Mouse (Mus musculus): Measurements from ENCODE around the gene Gm45753. TPM values are rescaled to one million over a fixed set of nuclear protein-coding genes. Genes with fewer than 3 reads are reported as not detected.

The Gm45753 gene
- polyA plus RNA-seq, 1 experiment from 2014 or later = 0.05 TPM

DNA sequence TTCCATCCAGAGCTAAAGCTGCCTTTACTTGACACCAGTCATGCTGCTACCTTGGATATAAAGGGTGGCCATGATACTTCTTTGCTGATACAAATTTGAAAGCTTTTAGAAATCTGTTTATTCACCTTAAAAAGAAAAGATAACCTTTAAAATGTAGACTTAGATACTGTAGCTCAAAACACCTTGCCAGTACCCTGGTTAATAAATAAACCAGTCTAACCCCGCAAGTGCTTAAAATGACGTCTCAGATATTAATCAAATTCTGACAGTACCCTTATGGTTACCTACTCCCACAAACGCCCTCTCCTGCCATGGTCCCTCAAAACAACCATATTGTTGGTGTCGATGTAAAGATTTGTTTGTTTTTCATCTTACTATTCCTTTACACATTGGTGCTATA lies 15.9 kb upstream of the Gm45753 start:
- no peak overlapping the region for H3K27ac ChIP-seq (replicated peaks)
- WGBS = 67% methylated on average over 4 of the region's 4 CpGs
- H3K4me2 ChIP-seq = no peak overlapping the region
- H3K9ac ChIP-seq = no peak overlapping the region
- no peak for ATAC-seq (ENCODE audit: extremely low read depth, insufficient number of reproducible peaks, low FRiP score, low TSS enrichment)
- no peak overlapping the region for H3K4me3 ChIP-seq
- no peaks in the 10 kb centered on the region for H3K9me3 ChIP-seq
- no peaks in the 10 kb centered on the region for H3K27me3 ChIP-seq (replicated peaks)
- H3K36me3 ChIP-seq = no peaks in the 10 kb centered on the region
- H3K4me1 ChIP-seq = peaks cover 9% of the 10 kb centered on the region

DNA sequence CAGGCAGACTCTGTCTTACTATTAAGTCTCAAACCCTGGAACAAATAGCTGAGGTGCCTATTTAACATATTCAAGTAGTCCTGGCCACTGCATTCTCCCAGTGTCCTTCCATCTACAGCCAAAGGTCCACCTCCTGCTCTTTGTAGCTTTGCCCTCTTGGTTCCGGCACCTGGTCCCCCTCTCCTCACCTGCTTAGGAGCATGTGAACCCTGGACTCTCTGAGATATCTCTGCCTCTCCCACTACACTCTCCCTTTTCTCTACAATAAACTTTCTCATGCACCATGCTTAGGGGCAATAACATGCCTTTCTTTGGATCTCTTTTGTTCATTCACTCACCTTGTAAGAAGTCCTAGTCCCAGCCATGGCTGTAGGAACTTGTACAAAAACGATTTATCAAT lies 13.1 kb upstream of the Gm45753 start:
- no peak overlapping the region for H3K9ac ChIP-seq
- WGBS = 75% methylated on average over 2 of the region's 2 CpGs
- no peak for ATAC-seq (ENCODE audit: extremely low read depth, insufficient number of reproducible peaks, low FRiP score, low TSS enrichment)
- no peaks in the 10 kb centered on the region for H3K27me3 ChIP-seq (replicated peaks)
- H3K4me3 ChIP-seq = no peak overlapping the region
- no peaks in the 10 kb centered on the region for H3K36me3 ChIP-seq
- H3K4me1 ChIP-seq = peaks cover 9% of the 10 kb centered on the region
- H3K4me2 ChIP-seq = no peak overlapping the region
- H3K9me3 ChIP-seq = no peaks in the 10 kb centered on the region
- no peak overlapping the region for H3K27ac ChIP-seq (replicated peaks)

DNA sequence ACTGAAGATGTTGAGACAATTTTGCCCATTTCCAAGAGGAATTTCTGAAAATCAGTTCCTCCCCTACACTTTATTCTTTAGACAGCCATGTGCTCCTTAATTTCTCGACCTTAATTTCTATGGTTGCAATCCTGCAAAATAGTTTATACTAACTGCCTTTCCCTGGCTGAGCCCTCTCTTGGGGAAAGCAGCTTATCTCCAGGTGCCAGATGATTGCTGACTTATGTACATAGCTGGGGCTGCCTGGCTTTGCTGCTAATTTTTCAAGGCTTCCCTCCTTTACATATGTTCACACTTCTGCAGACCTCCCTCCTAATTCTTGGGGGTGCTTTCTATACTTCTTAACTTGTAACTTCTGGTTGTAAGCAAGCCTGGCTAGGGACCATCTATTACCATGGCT lies 12.7 kb upstream of the Gm45753 start:
- 20% methylated on average over 1 of the region's 1 CpGs for WGBS
- ATAC-seq (ENCODE audit: extremely low read depth, insufficient number of reproducible peaks, low FRiP score, low TSS enrichment) = no peak
- no peaks in the 10 kb centered on the region for H3K27me3 ChIP-seq (replicated peaks)

DNA sequence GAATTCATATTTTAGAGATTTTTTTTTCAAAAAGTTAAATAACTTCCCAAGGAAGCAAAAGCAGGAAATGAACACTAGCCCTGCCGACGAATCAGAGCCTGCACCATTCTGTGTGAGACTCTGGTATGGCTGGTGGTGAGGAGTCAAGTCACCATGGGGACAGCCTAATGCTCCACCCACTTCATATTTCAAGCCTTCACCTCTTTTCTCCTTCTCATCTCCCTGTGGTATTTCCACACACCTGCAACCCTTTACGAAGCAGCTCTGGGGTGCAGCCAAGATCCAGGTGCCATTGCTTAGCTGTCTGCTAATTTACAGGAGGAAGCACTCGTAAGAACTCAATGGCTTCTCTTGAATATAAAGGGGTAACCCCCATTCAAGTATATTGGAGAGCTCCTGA lies 2.7 kb upstream of the Gm45753 start:
- H3K4me2 ChIP-seq = no peak overlapping the region
- no peak overlapping the region for H3K4me3 ChIP-seq
- H3K4me1 ChIP-seq = no peaks in the 10 kb centered on the region
- H3K36me3 ChIP-seq = no peaks in the 10 kb centered on the region
- ATAC-seq (ENCODE audit: extremely low read depth, insufficient number of reproducible peaks, low FRiP score, low TSS enrichment) = no peak
- no peaks in the 10 kb centered on the region for H3K9me3 ChIP-seq
- H3K27me3 ChIP-seq (replicated peaks) = no peaks in the 10 kb centered on the region
- WGBS = 78% methylated on average over 4 of the region's 4 CpGs
- no peak overlapping the region for H3K27ac ChIP-seq (replicated peaks)
- no peak overlapping the region for H3K9ac ChIP-seq

More for the DNA sequence above, 12.7 kb upstream of the Gm45753 start:
- Histone ChIP-seq H3K9ac (no peak overlapping the region), H3K4me2 (no peak overlapping the region), H3K4me1 (peaks cover 9% of the 10 kb centered on the region), H3K36me3 (no peaks in the 10 kb centered on the region), H3K4me3 (no peak overlapping the region), H3K27ac (replicated peaks) (no peak overlapping the region), H3K9me3 (no peaks in the 10 kb centered on the region)

DNA sequence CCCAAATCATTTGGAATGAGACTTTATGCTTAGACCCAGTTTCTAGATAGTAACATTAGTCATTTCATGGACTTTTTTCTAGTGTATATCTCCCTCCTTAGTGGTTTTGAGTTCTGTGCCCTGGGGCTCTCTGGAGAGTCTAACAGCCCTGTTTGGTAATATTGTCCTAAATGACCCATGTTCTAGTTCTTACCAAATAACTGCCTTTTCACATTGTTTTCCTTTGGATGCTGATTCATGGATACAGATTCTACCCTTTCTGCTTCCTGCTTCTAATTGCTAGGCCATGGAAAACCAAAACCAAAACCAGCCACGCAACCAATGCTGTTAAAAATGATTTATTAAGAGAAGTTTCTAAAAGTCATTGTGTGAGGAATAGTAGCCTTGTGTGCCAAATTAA lies 2.8 kb downstream of the Gm45753 start:
- Histone ChIP-seq H3K9ac (no peak overlapping the region), H3K27ac (replicated peaks) (no peak overlapping the region), H3K36me3 (no peaks in the 10 kb centered on the region), H3K4me3 (no peak overlapping the region), H3K27me3 (replicated peaks) (no peaks in the 10 kb centered on the region), H3K4me1 (no peaks in the 10 kb centered on the region), H3K9me3 (no peaks in the 10 kb centered on the region), H3K4me2 (no peak overlapping the region)
- WGBS = 80% methylated on average over 1 of the region's 1 CpGs
- ATAC-seq (ENCODE audit: extremely low read depth, insufficient number of reproducible peaks, low FRiP score, low TSS enrichment) = no peak

DNA sequence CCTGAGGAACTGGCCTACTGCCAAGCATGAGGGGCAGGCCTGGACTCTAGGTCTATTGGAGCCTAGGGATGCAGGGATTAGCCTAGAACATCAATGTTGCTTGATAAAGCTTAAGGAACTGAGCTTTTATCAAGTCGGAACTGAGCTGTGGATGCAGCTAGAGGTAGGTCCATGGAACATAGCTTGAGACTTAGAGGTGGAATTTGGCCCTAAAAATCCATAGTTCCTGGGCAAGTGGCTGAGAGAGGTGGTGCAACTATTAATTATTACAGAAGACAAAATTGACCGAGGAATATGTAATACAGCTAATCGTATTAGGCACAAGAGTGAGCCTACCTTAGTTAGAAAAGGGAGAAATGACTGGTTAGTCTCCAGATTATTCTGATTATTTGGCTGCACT lies 3.9 kb downstream of the Gm45753 start:
- no peak overlapping the region for H3K4me2 ChIP-seq
- no peak overlapping the region for H3K27ac ChIP-seq (replicated peaks)
- H3K27me3 ChIP-seq (replicated peaks) = no peaks in the 10 kb centered on the region
- H3K9ac ChIP-seq = no peak overlapping the region
- H3K36me3 ChIP-seq = no peaks in the 10 kb centered on the region
- no peaks in the 10 kb centered on the region for H3K4me1 ChIP-seq
- 73% methylated on average over 3 of the region's 3 CpGs for WGBS
- H3K9me3 ChIP-seq = no peaks in the 10 kb centered on the region
- no peak for ATAC-seq (ENCODE audit: extremely low read depth, insufficient number of reproducible peaks, low FRiP score, low TSS enrichment)
- no peak overlapping the region for H3K4me3 ChIP-seq

DNA sequence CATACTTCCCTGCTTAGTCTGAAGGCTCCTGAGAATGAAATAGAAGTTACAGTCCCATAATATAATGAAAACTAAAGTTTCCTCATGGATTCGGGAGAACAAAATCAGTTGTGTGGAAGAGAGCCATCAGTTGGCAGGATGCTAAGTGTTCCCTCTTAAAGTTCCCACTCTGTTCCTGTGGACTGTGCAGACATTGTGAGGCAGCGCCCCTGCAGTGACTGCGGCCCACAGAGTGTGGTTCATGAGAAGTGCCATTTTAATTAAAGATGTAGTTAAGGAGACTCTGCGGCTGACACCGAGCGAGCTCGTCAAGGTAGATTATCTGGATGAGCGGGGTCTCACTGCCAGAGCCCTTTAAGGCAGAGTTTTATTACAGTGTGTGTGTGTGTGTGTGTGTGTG lies 5.9 kb downstream of the Gm45753 start:
- no peaks in the 10 kb centered on the region for H3K36me3 ChIP-seq
- ATAC-seq (ENCODE audit: extremely low read depth, insufficient number of reproducible peaks, low FRiP score, low TSS enrichment) = no peak

DNA sequence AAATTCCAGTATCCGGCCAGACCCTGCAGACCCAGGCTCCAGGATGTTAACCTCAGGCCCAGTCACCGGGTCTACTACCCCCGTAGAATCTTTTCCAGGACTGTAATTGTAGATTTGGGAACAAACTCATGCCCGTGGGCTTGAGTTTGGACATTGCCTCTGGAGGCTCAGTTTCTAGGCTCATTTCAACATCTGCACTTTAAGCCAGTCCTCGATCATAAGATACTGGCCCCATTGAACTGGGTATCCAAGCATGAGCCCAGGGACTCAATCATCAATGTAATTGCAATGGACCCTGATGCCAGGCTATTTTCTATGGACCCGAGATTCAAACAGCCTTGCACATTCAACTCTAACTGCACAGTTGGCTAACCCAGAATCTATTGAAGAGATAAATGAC lies 13.0 kb downstream of the Gm45753 start:
- H3K27me3 ChIP-seq (replicated peaks) = no peaks in the 10 kb centered on the region
- no peak overlapping the region for H3K9ac ChIP-seq
- H3K4me2 ChIP-seq = no peak overlapping the region
- no peaks in the 10 kb centered on the region for H3K4me1 ChIP-seq
- H3K9me3 ChIP-seq = no peaks in the 10 kb centered on the region
- no peaks in the 10 kb centered on the region for H3K36me3 ChIP-seq
- 76% methylated on average over 6 of the region's 6 CpGs for WGBS
- no peak overlapping the region for H3K27ac ChIP-seq (replicated peaks)
- no peak overlapping the region for H3K4me3 ChIP-seq
- no peak for ATAC-seq (ENCODE audit: extremely low read depth, insufficient number of reproducible peaks, low FRiP score, low TSS enrichment)

More for the DNA sequence above, 5.9 kb downstream of the Gm45753 start:
- Histone ChIP-seq H3K9ac (no peak overlapping the region), H3K4me3 (no peak overlapping the region), H3K9me3 (no peaks in the 10 kb centered on the region), H3K27me3 (replicated peaks) (no peaks in the 10 kb centered on the region), H3K27ac (replicated peaks) (no peak overlapping the region), H3K4me2 (no peak overlapping the region), H3K4me1 (no peaks in the 10 kb centered on the region)
- WGBS = 77% methylated on average over 8 of the region's 8 CpGs

DNA sequence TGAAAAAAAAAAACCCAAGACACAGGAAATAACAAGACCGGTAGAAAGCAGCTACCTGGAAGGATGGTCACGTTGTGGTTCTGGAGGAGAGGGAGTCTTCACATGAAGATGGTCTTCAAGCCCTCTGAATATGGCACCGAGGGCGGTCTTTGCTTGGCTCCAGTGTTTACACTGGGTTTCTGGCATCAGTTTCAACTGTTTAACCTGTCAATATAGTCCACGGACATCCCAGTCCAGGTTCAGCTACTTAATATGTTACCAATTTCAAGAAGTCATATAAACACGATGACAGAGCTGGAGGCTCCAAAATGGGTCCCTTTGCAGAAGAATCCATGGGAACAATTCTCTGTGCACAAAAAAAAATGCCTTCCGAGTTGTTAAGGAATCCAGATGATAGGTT lies 13.6 kb downstream of the Gm45753 start, which contains the start of gene Klkb1:
Gene Klkb1, minus strand, starts transcription at position 173 of the 400 bp plus-strand sequence.
- no peak within 1 kb of the TSS for H3K27ac ChIP-seq (replicated peaks)
- no peak within 1 kb of the TSS for H3K9ac ChIP-seq
- H3K4me1 ChIP-seq = no peaks in the 10 kb centered on the region
- H3K27me3 ChIP-seq (replicated peaks) = no peaks in the 10 kb centered on the region
- no peaks in the 10 kb centered on the region for H3K36me3 ChIP-seq
- ATAC-seq (ENCODE audit: extremely low read depth, insufficient number of reproducible peaks, low FRiP score, low TSS enrichment) = no peak
- H3K4me2 ChIP-seq = no peak within 1 kb of the TSS
- no peak within 1 kb of the TSS for H3K4me3 ChIP-seq
- 81% methylated on average over 7 of the region's 7 CpGs for WGBS
- no peaks in the 10 kb centered on the region for H3K9me3 ChIP-seq

DNA sequence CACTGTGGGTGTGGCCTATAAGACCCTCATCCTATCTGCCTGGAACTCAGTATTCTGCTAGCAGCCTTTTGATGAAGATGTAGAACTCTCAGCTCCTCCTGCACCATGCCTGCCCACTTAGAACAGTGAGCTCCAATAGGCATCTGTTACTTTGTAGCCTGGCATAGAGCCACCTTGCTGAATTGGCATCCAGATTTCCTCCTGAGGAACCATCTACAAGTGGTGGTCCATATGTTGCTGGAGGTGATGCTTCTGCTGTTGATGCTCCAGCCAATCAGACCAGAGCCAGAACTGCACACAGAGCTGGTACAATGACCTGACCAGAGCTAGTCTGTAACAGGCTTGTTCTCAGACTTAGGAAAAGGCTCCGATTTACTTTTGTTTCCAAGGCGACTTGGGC lies 16.5 kb downstream of the Gm45753 start:
- Histone ChIP-seq H3K9ac (no peak overlapping the region), H3K27ac (replicated peaks) (no peak overlapping the region), H3K4me1 (no peaks in the 10 kb centered on the region), H3K27me3 (replicated peaks) (no peaks in the 10 kb centered on the region), H3K36me3 (no peaks in the 10 kb centered on the region), H3K4me3 (no peak overlapping the region), H3K4me2 (no peak overlapping the region), H3K9me3 (no peaks in the 10 kb centered on the region)
- WGBS = 70% methylated on average over 2 of the region's 2 CpGs
- no peak for ATAC-seq (ENCODE audit: extremely low read depth, insufficient number of reproducible peaks, low FRiP score, low TSS enrichment)

DNA sequence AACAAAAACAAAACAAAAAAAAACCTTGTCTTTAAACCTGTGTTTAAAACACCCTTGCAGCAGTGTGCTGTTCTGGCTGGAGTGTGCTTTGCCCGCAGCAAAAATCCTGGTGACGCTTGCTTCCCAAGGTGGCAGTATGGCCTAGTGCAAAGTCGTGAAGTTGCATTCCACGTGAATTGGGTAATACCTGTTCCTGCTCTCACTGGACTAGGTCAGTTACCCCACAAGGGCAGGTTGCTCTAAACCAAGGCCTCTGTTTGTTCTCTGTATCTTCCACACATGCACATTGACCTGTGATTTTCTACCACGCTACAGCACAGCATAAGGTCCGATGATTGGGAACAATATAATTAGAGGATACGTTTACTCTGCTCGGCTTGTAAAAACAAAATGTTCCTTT lies 26.6 kb downstream of the Gm45753 start:
- no peaks in the 10 kb centered on the region for H3K4me1 ChIP-seq

DNA sequence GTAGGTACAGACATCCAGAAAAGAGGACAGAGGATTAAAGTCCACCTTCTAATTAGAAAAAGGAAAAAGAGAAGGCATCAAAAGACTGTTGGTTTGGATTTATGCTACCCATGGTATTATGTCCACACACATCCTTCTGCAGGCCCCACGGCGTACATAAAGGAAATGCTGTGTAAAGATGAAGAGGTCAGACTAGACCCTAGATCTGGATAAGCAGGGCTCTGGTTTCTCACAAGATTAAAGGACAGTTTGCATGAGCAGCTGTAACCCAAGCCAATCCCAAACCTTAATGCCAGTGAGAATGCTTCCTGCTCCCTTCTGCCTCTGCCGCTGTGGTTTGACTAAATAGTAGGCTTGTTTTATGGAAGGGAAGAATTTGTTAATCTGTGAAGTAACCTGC lies 30.8 kb downstream of the Gm45753 start:
- WGBS = 71% methylated on average over 3 of the region's 3 CpGs
- H3K4me3 ChIP-seq = no peak overlapping the region
- H3K4me1 ChIP-seq = no peaks in the 10 kb centered on the region
- H3K9ac ChIP-seq = no peak overlapping the region
- H3K9me3 ChIP-seq = no peaks in the 10 kb centered on the region
- H3K27me3 ChIP-seq (replicated peaks) = no peaks in the 10 kb centered on the region
- H3K4me2 ChIP-seq = no peak overlapping the region
- H3K27ac ChIP-seq (replicated peaks) = no peak overlapping the region
- ATAC-seq (ENCODE audit: extremely low read depth, insufficient number of reproducible peaks, low FRiP score, low TSS enrichment) = no peak
- H3K36me3 ChIP-seq = no peaks in the 10 kb centered on the region

More for the DNA sequence above, 26.6 kb downstream of the Gm45753 start:
- Histone ChIP-seq H3K27ac (replicated peaks) (no peak overlapping the region), H3K36me3 (no peaks in the 10 kb centered on the region), H3K4me3 (no peak overlapping the region), H3K9ac (no peak overlapping the region), H3K27me3 (replicated peaks) (no peaks in the 10 kb centered on the region), H3K9me3 (no peaks in the 10 kb centered on the region), H3K4me2 (no peak overlapping the region)
- no peak for ATAC-seq (ENCODE audit: extremely low read depth, insufficient number of reproducible peaks, low FRiP score, low TSS enrichment)
- WGBS = 74% methylated on average over 8 of the region's 8 CpGs
